Mouse (Mus musculus) neural tube, embryonic 13.5 days (tissue): ENCODE results near the gene Epas1. TPM values are rescaled to one million over a fixed set of nuclear protein-coding genes. Genes with fewer than 3 reads are reported as not detected.

Experiments
- ATAC-seq: fragments of 200-750 bp; cut with Nextera tagmentation; 2 replicates; pipeline ENCODE4 v1.8.0; 2017; ENCODE audit warnings: low read depth, mild to moderate bottlenecking, moderate TSS enrichment, moderate library complexity
- H3K27ac ChIP-seq: fragments of 300-500 bp; sonication (generic); replicated peaks from 2 replicates; pipeline ENCODE4 v1.5.1; 2015; ENCODE audit warnings: moderate library complexity, mild to moderate bottlenecking, inconsistent platforms
- H3K27me3 ChIP-seq: fragments of 300-500 bp; sonication (generic); 2 replicates; pipeline ENCODE4 v1.6.1; 2015; ENCODE audit warnings: mild to moderate bottlenecking, inconsistent platforms
- H3K36me3 ChIP-seq: fragments of 300-500 bp; sonication (generic); 2 replicates; pipeline ENCODE4 v1.6.1; 2015; ENCODE audit warnings: mild to moderate bottlenecking, inconsistent platforms
- H3K4me1 ChIP-seq: fragments of 300-500 bp; sonication (generic); replicated peaks from 2 replicates; pipeline ENCODE4 v1.6.1; 2015; ENCODE audit warnings: inconsistent platforms
- H3K4me2 ChIP-seq: fragments of 300-500 bp; sonication (generic); 2 replicates; pipeline ENCODE4 v1.6.1; 2015; ENCODE audit warnings: inconsistent platforms, mild to moderate bottlenecking, moderate library complexity
- H3K4me3 ChIP-seq: fragments of 300-500 bp; sonication (generic); 2 replicates; pipeline ENCODE4 v1.5.1; 2015; ENCODE audit warnings: mild to moderate bottlenecking, inconsistent platforms
- H3K9ac ChIP-seq: fragments of 300-500 bp; sonication (generic); 2 replicates; pipeline ENCODE4 v1.6.1; 2015; ENCODE audit warnings: moderate library complexity, mild to moderate bottlenecking, inconsistent platforms
- H3K9me3 ChIP-seq: fragments of 300-500 bp; sonication (generic); 2 replicates; pipeline ENCODE4 v1.6.1; 2016; ENCODE audit warnings: inconsistent platforms
- WGBS: fragments of 180-500 bp; shearing (Covaris S2); methylation state at CpG from one replicate; pipeline ENCODE4 v1.1.7; 2015; 5-methylcytosine and 5-hydroxymethylcytosine counted together
- polyA plus RNA-seq: library from polyadenylated mRNA; unstranded; fragments of >200 nt; fragmentation: Nextera tagmentation; extraction: Ambion mirVana; gene quantifications from 2 replicates; pipeline ENCODE4 v1.2.1, GENCODE M21; 2015

Gene Epas1
- polyA plus RNA-seq, 1 experiment from 2014 or later, result 5.8 TPM

DNA sequence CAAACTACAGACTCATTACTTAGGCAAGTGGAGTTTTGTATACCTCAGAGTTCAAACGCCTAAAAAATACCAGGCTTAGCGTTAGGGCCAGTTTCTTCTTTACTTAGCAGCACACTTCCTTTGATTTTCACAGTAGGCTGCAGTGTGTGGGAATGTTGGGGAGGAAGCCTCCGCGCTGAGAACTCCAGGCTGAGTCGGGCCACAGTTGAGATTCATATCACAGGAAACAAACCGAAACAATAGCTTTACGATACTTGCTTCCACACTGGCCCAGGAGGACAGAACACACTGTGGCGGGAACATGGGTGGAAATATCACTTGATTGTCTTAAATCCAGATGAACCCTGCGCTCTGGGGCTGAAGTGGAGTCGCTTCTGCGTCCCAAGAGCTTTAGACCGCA lies 47.0 kb downstream of the Epas1 start:
- no peak overlapping the region for H3K4me2 ChIP-seq
- no peak overlapping the region for H3K4me3 ChIP-seq
- ATAC-seq, result no peak
- no peaks in the 10 kb centered on the region for H3K9me3 ChIP-seq
- H3K9ac ChIP-seq, result no peak overlapping the region
- H3K27me3 ChIP-seq, result no peaks in the 10 kb centered on the region
- peak overlapping the region; percentile 52; the same call in 1 of the 2 replicates for H3K27ac ChIP-seq
- 75% methylated on average over 12 of the region's 12 CpGs for WGBS
- H3K4me1 ChIP-seq, result peaks cover 10% of the 10 kb centered on the region
- H3K36me3 ChIP-seq, result no peaks in the 10 kb centered on the region

- H3K4me2 ChIP-seq, result no peak overlapping the region
- H3K27me3 ChIP-seq, result no peaks in the 10 kb centered on the region
- H3K9ac ChIP-seq, result no peak overlapping the region
- no peak overlapping the region for H3K4me3 ChIP-seq
- peak overlapping the region; percentile 52 for H3K27ac ChIP-seq
- no peak for ATAC-seq
- H3K4me1 ChIP-seq, result peaks cover 10% of the 10 kb centered on the region
- H3K9me3 ChIP-seq, result no peaks in the 10 kb centered on the region
- no peaks in the 10 kb centered on the region for H3K36me3 ChIP-seq
- 64% methylated on average over 11 of the region's 11 CpGs for WGBS
Observed at GRCm38 (mm10) chr17:86801213-86801815, 47.8 kb downstream of the Epas1 start.

DNA sequence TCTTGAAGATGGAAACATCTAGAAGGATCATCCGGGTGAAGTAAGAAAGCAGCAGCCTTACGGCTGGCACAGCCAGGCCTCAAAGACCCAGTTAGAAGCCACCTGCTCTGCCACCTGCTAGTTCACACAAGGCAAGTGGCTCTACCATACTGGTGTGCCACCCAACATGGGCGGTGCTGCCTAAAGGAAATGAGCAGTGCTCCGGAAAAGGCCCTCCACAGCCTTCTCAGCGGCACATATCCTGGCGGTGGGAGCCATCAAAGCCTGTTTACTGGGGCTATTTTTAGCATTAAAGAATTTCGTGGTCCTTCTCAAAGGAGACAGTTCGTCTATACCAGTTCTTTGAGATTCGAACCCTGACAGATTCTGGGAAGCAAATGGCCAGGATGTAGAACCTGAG lies 48.4 kb downstream of the Epas1 start:
- peak overlapping the region; percentile 52 for H3K27ac ChIP-seq
- no peaks in the 10 kb centered on the region for H3K9me3 ChIP-seq
- no peak for ATAC-seq
- no peaks in the 10 kb centered on the region for H3K36me3 ChIP-seq
- 69% methylated on average over 9 of the region's 9 CpGs for WGBS
- no peaks in the 10 kb centered on the region for H3K27me3 ChIP-seq
- H3K9ac ChIP-seq, result no peak overlapping the region
- peaks cover 10% of the 10 kb centered on the region for H3K4me1 ChIP-seq
- no peak overlapping the region for H3K4me3 ChIP-seq
- H3K4me2 ChIP-seq, result no peak overlapping the region

DNA sequence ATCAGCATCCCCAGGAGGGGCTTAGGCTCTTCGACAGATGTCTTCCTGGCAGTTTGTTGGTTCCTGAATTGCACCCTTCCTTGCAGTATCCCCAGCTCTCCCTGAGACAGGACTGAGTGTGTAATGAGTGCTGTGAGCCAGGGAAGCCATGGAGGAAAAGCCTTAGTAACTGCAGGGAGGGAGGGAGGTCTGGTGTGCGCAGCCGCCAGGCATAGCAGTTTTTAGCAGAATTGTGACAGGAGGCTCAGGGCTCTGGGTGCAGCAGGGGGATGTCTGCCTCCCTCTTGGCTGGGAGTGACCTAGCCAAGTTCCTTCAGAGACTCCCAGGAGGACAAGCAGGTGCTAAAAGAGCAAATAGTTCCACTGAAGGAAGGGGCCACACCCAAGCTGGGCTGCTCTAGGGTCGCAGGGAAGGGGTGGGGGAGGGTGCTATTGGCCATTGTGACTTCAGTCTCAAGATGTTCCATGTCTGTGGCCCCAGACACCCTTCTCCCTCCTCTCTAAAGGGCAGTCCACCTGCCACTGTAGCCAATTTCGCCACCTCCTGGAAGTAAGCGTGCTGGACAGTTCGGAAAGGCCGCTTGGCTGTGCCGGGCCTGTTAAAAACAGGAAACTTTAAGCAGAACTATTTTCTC lies 49.0 kb downstream of the Epas1 start:
- ATAC-seq, result no peak
- H3K9me3 ChIP-seq, result no peaks in the 10 kb centered on the region
- H3K27ac ChIP-seq, result peak overlapping the region; percentile 46; the same call in 1 of the 2 replicates
- 75% methylated on average over 9 of the region's 9 CpGs for WGBS
- H3K4me2 ChIP-seq, result no peak overlapping the region
- H3K27me3 ChIP-seq, result no peaks in the 10 kb centered on the region
- H3K9ac ChIP-seq, result no peak overlapping the region
- peaks cover 10% of the 10 kb centered on the region for H3K4me1 ChIP-seq
- H3K36me3 ChIP-seq, result no peaks in the 10 kb centered on the region
- H3K4me3 ChIP-seq, result no peak overlapping the region

DNA sequence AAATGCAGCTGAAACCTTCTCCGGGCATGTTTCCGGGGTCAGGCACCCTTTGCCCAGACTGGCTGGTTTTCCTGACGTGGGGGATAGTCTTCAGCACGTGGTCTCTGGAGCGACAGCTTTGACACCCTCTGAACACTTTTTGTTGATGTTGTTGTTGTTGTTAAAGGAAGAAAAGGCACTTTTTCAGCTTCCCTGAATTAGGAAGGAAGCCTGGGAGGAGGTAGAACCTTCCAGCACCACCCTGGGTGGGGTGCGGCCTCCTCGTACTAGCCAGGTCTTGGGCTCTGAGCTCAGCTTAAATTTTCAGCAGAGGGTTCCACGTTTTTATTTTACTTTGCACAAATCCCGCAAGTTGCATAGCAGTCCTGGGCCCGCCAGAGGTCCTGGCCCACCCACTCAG lies 49.6 kb downstream of the Epas1 start:
- Histone ChIP-seq H3K36me3 (no peaks in the 10 kb centered on the region), H3K27me3 (no peaks in the 10 kb centered on the region), H3K9me3 (no peaks in the 10 kb centered on the region), H3K4me1 (peaks cover 10% of the 10 kb centered on the region), H3K4me3 (no peak overlapping the region), H3K4me2 (no peak overlapping the region), H3K9ac (no peak overlapping the region), H3K27ac (0 out of 2 replicates have a peak overlapping the region, but pooled peaks have one; percentile 46)
- ATAC-seq, result no peak
- 86% methylated on average over 10 of the region's 10 CpGs for whole genome bisulfite sequencing

- WGBS, result 83% methylated on average over 5 of the region's 5 CpGs
- H3K9ac ChIP-seq, result no peak overlapping the region
- no peak overlapping the region for H3K4me3 ChIP-seq
- H3K36me3 ChIP-seq, result no peaks in the 10 kb centered on the region
- H3K4me1 ChIP-seq, result peaks cover 10% of the 10 kb centered on the region
- no peaks in the 10 kb centered on the region for H3K9me3 ChIP-seq
- H3K27me3 ChIP-seq, result no peaks in the 10 kb centered on the region
- H3K27ac ChIP-seq, result no peak overlapping the region
- no peak for ATAC-seq
- H3K4me2 ChIP-seq, result no peak overlapping the region
Observed at GRCm38 (mm10) chr17:86803653-86804052, 50.2 kb downstream of the Epas1 start.

GRCm38 (mm10) chr17:86812029-86812428 lies 58.5 kb downstream of the Epas1 start:
- Histone ChIP-seq H3K36me3 (no peaks in the 10 kb centered on the region), H3K9me3 (no peaks in the 10 kb centered on the region), H3K4me2 (no peak overlapping the region), H3K27me3 (no peaks in the 10 kb centered on the region), H3K4me1 (peaks cover 4% of the 10 kb centered on the region; the same call in 1 of the 2 replicates), H3K4me3 (no peak overlapping the region), H3K27ac (no peak overlapping the region), H3K9ac (no peak overlapping the region)
- no peak for ATAC-seq
- 0% methylated on average over 4 of the region's 4 CpGs for WGBS

DNA sequence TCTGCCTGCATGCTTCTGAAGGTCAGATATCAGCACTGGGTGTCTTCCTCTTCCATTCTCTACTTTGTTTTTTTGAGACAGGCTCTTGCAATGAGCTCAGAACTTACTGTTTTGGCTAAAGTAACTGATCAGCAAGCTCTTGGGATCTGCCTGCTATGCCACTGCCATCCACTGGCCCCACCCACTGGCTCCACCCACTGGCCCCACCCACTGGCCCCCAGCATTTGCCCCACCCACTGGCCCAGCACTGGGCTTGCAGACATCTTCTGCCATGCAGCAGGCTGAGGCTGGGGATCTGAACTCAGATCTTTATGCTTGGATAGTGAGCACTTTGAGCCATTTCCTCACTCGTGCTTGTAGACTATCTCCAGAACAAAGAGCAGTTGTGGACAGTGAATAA lies 60.8 kb downstream of the Epas1 start:
- WGBS, result 24% methylated on average over 1 of the region's 1 CpGs
- ATAC-seq, result no peak
- H3K9ac ChIP-seq, result no peak overlapping the region

DNA sequence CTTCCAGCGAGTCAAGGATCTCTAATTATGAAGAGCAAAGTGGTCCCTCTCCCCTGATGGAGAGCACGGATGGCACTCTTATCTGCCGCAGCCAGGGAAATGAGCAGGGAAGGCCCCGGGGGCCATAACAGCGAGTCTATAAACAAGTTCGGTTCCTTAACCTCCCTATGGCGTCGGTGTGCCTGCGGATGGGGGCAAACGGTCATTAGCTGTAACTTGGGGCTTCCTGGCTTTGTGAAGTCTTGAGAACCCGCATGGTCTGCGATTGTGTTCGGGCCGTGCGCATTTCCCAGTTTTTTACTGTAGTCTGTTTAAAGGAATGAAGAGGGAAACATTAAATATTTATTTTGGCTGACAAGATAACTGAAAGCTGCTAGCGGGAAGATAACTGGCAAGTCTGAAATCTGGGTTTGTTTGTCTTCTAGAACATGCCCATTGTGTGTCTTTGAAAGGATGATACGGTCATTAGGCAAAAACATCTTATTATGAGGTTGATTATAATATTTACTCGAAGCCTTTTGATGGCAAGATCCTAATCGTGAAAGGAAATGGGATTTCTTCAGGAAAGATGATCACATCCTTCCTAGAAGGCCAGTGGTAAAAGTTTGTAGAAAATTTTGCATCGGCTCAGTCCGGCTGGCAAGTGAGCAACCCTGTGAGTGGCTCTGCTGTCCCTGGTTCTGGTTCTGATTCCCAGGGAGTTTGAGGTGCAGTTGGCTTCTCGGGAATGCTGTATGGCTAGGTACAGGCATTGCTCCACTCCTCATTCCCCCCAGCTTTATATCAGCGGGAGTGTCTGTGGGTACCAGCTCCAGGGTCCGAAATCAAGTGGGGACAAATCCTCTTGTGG lies 61.7 kb downstream of the Epas1 start:
- no peak overlapping the region for H3K27ac ChIP-seq
- 73% methylated on average over 24 of the region's 24 CpGs for WGBS
- H3K27me3 ChIP-seq, result no peaks in the 10 kb centered on the region
- no peaks in the 10 kb centered on the region for H3K36me3 ChIP-seq
- H3K4me2 ChIP-seq, result no peak overlapping the region
- no peak overlapping the region for H3K4me3 ChIP-seq
- ATAC-seq, result no peak
- H3K9ac ChIP-seq, result no peak overlapping the region
- H3K9me3 ChIP-seq, result no peaks in the 10 kb centered on the region
- peaks cover 4% of the 10 kb centered on the region; the same call in 1 of the 2 replicates for H3K4me1 ChIP-seq

More for the DNA sequence above, 60.8 kb downstream of the Epas1 start:
- Histone ChIP-seq H3K27me3 (no peaks in the 10 kb centered on the region), H3K4me1 (peaks cover 4% of the 10 kb centered on the region; the same call in 1 of the 2 replicates), H3K4me3 (no peak overlapping the region), H3K36me3 (no peaks in the 10 kb centered on the region), H3K9me3 (no peaks in the 10 kb centered on the region), H3K4me2 (no peak overlapping the region), H3K27ac (no peak overlapping the region)

GRCm38 (mm10) chr17:86822017-86822737 lies 68.7 kb downstream of the Epas1 start:
- H3K4me2 ChIP-seq, result no peak overlapping the region
- no peak for ATAC-seq
- H3K9me3 ChIP-seq, result no peaks in the 10 kb centered on the region
- H3K9ac ChIP-seq, result no peak overlapping the region
- no peaks in the 10 kb centered on the region; the same call in 1 of the 2 replicates for H3K4me1 ChIP-seq
- WGBS, result 90% methylated on average over 8 of the region's 8 CpGs
- H3K27me3 ChIP-seq, result no peaks in the 10 kb centered on the region
- H3K36me3 ChIP-seq, result no peaks in the 10 kb centered on the region
- H3K4me3 ChIP-seq, result no peak overlapping the region
- no peak overlapping the region for H3K27ac ChIP-seq

- H3K27ac ChIP-seq, result no peak overlapping the region
- no peak overlapping the region for H3K9ac ChIP-seq
- no peaks in the 10 kb centered on the region; the same call in 1 of the 2 replicates for H3K4me1 ChIP-seq
- no peak overlapping the region for H3K4me3 ChIP-seq
- 91% methylated on average over 18 of the region's 18 CpGs for WGBS
- no peaks in the 10 kb centered on the region for H3K9me3 ChIP-seq
- no peak overlapping the region for H3K4me2 ChIP-seq
- no peak for ATAC-seq
- no peaks in the 10 kb centered on the region for H3K36me3 ChIP-seq
- H3K27me3 ChIP-seq, result no peaks in the 10 kb centered on the region
Observed at GRCm38 (mm10) chr17:86824502-86825162, 71.1 kb downstream of the Epas1 start.
